Mouse (Mus musculus): ENCODE results near the gene Pomp. TPM values are rescaled to one million over a fixed set of nuclear protein-coding genes. Genes with fewer than 3 reads are reported as not detected.

The Pomp gene
- total and polyA plus RNA-seq, 2 experiments from 2014 or later = 116 to 312 TPM

GRCm38 (mm10) chr5:147916171-147916570 is 55.9 kb downstream of the Pomp start:
- no peaks in the 10 kb centered on the region for H3K27me3 ChIP-seq (ENCODE audit: control insufficient read depth, insufficient read depth, low read length)
- ATAC-seq (ENCODE audit: insufficient read depth, low read depth) (no peak), DNase-seq (ENCODE audit: low spot score) (no peak)
- no peaks in the 10 kb centered on the region for H3K9me3 ChIP-seq (replicated peaks; ENCODE audit: control insufficient read depth, low read length)
- no peak overlapping the region for H3K27ac ChIP-seq (ENCODE audit: low read depth)
- no peak overlapping the region for H3K4me3 ChIP-seq (ENCODE audit: low read depth, low read length)
- TF ChIP-seq CTCF (IDR thresholded peaks at IDR 0.05; ENCODE audit: low read depth) (no peak), EP300 (IDR thresholded peaks at IDR 0.05; ENCODE audit: low read depth) (no peak)
- 69% methylated on average over 9 of the region's 9 CpGs for WGBS
- H3K4me2 ChIP-seq (ENCODE audit: low read depth, low read length) = no peak overlapping the region
- H3K4me1 ChIP-seq (ENCODE audit: control insufficient read depth, insufficient read depth) = peaks cover 11% of the 10 kb centered on the region; the same call in 1 of the 2 replicates
- H3K36me3 ChIP-seq (replicated peaks; ENCODE audit: control insufficient read depth, insufficient read depth, low read length) = no peaks in the 10 kb centered on the region
- H3K9ac ChIP-seq (replicated peaks; ENCODE audit: low read depth, low read length) = no peak overlapping the region

- Histone ChIP-seq H3K27me3 (ENCODE audit: control insufficient read depth, insufficient read depth, low read length) (no peaks in the 10 kb centered on the region), H3K4me2 (ENCODE audit: low read depth, low read length) (no peak overlapping the region), H3K36me3 (replicated peaks; ENCODE audit: control insufficient read depth, insufficient read depth, low read length) (no peaks in the 10 kb centered on the region), H3K27ac (ENCODE audit: low read depth) (peak overlapping the region; percentile 39), H3K4me3 (ENCODE audit: low read depth, low read length) (no peak overlapping the region), H3K9me3 (replicated peaks; ENCODE audit: control insufficient read depth, low read length) (no peaks in the 10 kb centered on the region), H3K9ac (replicated peaks; ENCODE audit: low read depth, low read length) (no peak overlapping the region), H3K4me1 (ENCODE audit: control insufficient read depth, insufficient read depth) (peaks cover 9% of the 10 kb centered on the region; the same call in 1 of the 2 replicates)
- DNase-seq (ENCODE audit: low spot score) = peak; percentile 50
- TF ChIP-seq EP300 (IDR thresholded peaks at IDR 0.05; ENCODE audit: low read depth) = 0 out of 2 replicates have a peak, but pooled peaks have one; percentile 46
- no peak for TF ChIP-seq CTCF (IDR thresholded peaks at IDR 0.05; ENCODE audit: low read depth)
- 53% methylated on average over 17 of the region's 17 CpGs for WGBS
- ATAC-seq (ENCODE audit: insufficient read depth, low read depth) = peak; percentile 62
Observed at GRCm38 (mm10) chr5:147918044-147918846, 58.0 kb downstream of the Pomp start.

- Histone ChIP-seq H3K9ac (replicated peaks; ENCODE audit: low read depth, low read length) (no peak overlapping the region), H3K36me3 (replicated peaks; ENCODE audit: control insufficient read depth, insufficient read depth, low read length) (no peaks in the 10 kb centered on the region), H3K27ac (ENCODE audit: low read depth) (no peak overlapping the region), H3K27me3 (ENCODE audit: control insufficient read depth, insufficient read depth, low read length) (no peaks in the 10 kb centered on the region), H3K4me3 (ENCODE audit: low read depth, low read length) (no peak overlapping the region), H3K9me3 (replicated peaks; ENCODE audit: control insufficient read depth, low read length) (no peaks in the 10 kb centered on the region), H3K4me2 (ENCODE audit: low read depth, low read length) (no peak overlapping the region), H3K4me1 (ENCODE audit: control insufficient read depth, insufficient read depth) (no peaks in the 10 kb centered on the region)
- no peak for TF ChIP-seq CTCF (IDR thresholded peaks at IDR 0.05; ENCODE audit: low read depth)
- TF ChIP-seq EP300 (IDR thresholded peaks at IDR 0.05; ENCODE audit: low read depth) = no peak
- no peak for DNase-seq (ENCODE audit: low spot score)
- ATAC-seq (ENCODE audit: insufficient read depth, low read depth) = no peak
- WGBS = 77% methylated on average over 5 of the region's 5 CpGs
Observed at GRCm38 (mm10) chr5:147924621-147925020, 64.4 kb downstream of the Pomp start.

Other genes starting within 250 kb of the Pomp start
- gene Flt1, start 134.4 kb upstream of the Pomp start, total RNA-seq (2014; rRNA removed; ENCODE audit: low replicate concordance) = 32.0 and 39.1 TPM in 2 replicates
- 11.8 and 12.3 TPM in 2 replicates for gene Flt1, start 134.4 kb upstream of the Pomp start, polyA plus RNA-seq (2015; fragmentation: Nextera tagmentation; extraction: Ambion mirVana)
- 0.35 and 3.5 TPM in 2 replicates for gene Slc46a3, start 34.4 kb downstream of the Pomp start, total RNA-seq (2014; rRNA removed; ENCODE audit: low replicate concordance)
- gene Slc46a3, start 34.4 kb downstream of the Pomp start, polyA plus RNA-seq (2015; fragmentation: Nextera tagmentation; extraction: Ambion mirVana) = 3.1 and 4.7 TPM in 2 replicates
- gene Mtus2, start 96.9 kb downstream of the Pomp start, total RNA-seq (2014; rRNA removed; ENCODE audit: low replicate concordance) = 59.9 and 101 TPM in 2 replicates
- 151 and 165 TPM in 2 replicates for gene Mtus2, start 96.9 kb downstream of the Pomp start, polyA plus RNA-seq (2015; fragmentation: Nextera tagmentation; extraction: Ambion mirVana)